Mouse (Mus musculus): ENCODE measurements around the gene Gm49450. TPM values are rescaled to one million over a fixed set of nuclear protein-coding genes. Genes with fewer than 3 reads are reported as not detected.

Gene Gm49450
- total and polyA plus RNA-seq, 2 experiments from 2014 or later = 1,797 TPM; not detected in 1

DNA sequence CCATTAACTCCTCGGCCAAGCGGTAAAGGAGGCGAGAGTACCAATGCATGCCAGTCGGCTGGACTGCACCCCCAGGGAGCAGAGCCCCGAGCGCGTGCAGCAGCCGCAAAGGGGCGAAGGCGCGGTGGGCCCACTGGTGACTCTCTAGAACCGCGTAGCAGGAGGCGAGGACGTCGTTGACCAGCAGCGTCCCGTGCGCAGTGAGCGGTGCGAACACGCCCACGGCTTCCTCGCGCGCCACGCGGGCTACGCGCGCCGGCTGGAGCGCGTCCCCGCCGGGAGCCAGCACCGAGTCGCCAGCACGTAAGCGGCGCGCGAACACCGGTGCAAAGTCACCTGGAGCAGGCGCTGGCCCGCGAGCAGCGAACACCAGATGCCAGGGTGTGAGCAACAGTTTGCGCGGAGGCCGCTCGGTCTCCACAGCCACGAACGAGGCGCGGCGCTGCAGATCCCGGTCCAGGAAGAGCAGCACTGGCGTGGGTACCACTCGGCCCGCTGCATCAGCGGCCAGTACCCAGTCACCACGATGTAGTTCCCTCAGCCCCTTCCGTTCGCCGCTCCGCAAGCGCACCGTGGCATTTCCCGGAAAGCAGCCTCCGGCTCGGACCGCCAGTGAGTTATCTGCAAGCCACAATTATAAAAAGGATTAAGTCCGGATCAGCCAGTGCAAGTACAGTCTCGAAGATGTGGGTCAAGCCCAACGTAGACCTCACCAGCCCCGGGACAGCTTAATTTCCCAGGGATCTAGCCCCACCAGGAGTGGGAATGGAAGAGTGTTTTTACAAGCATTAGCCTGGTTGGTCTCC lies 59.2 kb downstream of the Gm49450 start, which contains the start of gene Rhebl1:
Gene Rhebl1, minus strand, starts transcription at position 601 of the 806 bp plus-strand sequence.
- H3K4me1 ChIP-seq (ENCODE audit: insufficient read depth, low read length) = peaks cover 25% of the 10 kb centered on the region
- under 1% methylated on average over 72 of the region's 77 CpGs for WGBS
- H3K4me3 ChIP-seq (ENCODE audit: low read depth, low read length) = peak within 1 kb of the TSS; percentile 53
- TF ChIP-seq CTCF (IDR thresholded peaks at IDR 0.05) = no peak
- DNase-seq (ENCODE audit: low spot score) = no peak
- peak within 1 kb of the TSS; percentile 98 for H3K4me2 ChIP-seq (ENCODE audit: low read depth, low read length, poor library complexity, severe bottlenecking)
- no peak; the same call in 1 of the 2 replicates for ATAC-seq (ENCODE audit: low FRiP score)
- no peak within 1 kb of the TSS for H3K27ac ChIP-seq (ENCODE audit: low read depth, low read length)
- H3K9me3 ChIP-seq (ENCODE audit: low read length) = no peaks in the 10 kb centered on the region
- peaks cover 51% of the 10 kb centered on the region for H3K27me3 ChIP-seq (ENCODE audit: insufficient read depth, low read length)
- peak within 1 kb of the TSS; percentile 42; the same call in 1 of the 2 replicates for H3K9ac ChIP-seq (replicated peaks; ENCODE audit: low read length, poor library complexity, severe bottlenecking)
- H3K36me3 ChIP-seq (ENCODE audit: insufficient read depth, low read length) = no peaks in the 10 kb centered on the region

DNA sequence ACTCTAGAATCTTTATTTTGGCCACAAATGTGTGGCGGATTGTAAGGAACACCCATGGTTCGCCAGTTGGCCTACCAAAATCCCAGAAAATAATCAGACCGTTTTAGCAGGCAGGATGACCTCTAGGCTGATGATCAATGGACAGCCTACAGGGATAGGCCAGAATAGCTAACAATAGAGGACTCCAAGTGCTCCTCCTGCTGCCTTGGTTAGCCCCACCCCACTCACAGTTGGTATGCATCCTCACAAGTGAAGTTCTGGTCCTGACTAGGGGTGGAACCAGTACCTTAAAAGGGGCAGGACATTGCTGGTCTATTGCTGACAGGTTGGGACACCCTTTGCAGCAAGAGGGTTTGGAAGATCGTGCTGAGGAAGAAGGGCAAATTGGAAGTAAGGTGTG lies 60.3 kb downstream of the Gm49450 start:
- ATAC-seq (ENCODE audit: low FRiP score) (no peak), DNase-seq (ENCODE audit: low spot score) (no peak)
- Histone ChIP-seq H3K4me3 (ENCODE audit: low read depth, low read length) (no peak overlapping the region), H3K4me2 (ENCODE audit: low read depth, low read length, poor library complexity, severe bottlenecking) (no peak overlapping the region), H3K4me1 (ENCODE audit: insufficient read depth, low read length) (peaks cover 22% of the 10 kb centered on the region), H3K9me3 (ENCODE audit: low read length) (no peaks in the 10 kb centered on the region), H3K27me3 (ENCODE audit: insufficient read depth, low read length) (peaks cover 43% of the 10 kb centered on the region), H3K9ac (replicated peaks; ENCODE audit: low read length, poor library complexity, severe bottlenecking) (no peak overlapping the region), H3K27ac (ENCODE audit: low read depth, low read length) (no peak overlapping the region), H3K36me3 (ENCODE audit: insufficient read depth, low read length) (no peaks in the 10 kb centered on the region)
- 44% methylated on average over 4 of the region's 4 CpGs for WGBS
- TF ChIP-seq CTCF (IDR thresholded peaks at IDR 0.05) = no peak

DNA sequence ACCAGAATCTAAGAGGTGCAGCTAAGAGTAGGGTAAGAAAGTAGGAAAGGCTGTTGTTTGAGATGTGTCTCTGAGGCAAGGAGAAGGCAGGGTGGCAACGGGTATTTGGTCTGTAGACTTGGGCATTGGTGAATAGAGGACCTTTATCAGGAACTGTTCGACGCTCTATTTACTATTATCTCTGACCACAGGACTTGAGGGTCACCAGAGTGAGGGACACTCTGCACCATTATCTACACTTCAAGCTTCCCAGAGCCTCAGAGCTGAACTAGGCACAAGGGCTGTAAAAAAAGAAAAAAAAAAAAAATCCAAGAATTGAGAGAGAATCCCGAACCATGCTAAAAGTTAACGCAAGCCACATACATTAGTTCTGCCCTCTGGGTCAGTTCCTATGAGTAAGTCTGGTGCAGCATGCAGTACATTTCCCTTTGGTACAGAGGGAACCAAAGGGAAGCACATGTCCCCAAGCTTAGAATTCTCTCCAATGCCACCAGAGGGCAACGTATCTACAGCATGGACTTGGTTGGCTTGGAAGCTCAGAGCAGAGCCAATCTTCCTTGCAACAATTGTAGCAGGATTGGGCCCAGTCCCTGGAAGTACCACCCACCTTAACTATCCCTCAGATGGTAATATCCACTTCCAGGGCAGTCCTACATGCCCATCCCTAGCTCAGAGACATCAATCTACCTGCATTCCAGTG lies 61.3 kb downstream of the Gm49450 start:
- no peaks in the 10 kb centered on the region for H3K36me3 ChIP-seq (ENCODE audit: insufficient read depth, low read length)
- 46% methylated on average over 6 of the region's 6 CpGs for WGBS
- no peak overlapping the region for H3K4me2 ChIP-seq (ENCODE audit: low read depth, low read length, poor library complexity, severe bottlenecking)
- no peaks in the 10 kb centered on the region for H3K9me3 ChIP-seq (ENCODE audit: low read length)
- peaks cover 33% of the 10 kb centered on the region for H3K27me3 ChIP-seq (ENCODE audit: insufficient read depth, low read length)
- H3K9ac ChIP-seq (replicated peaks; ENCODE audit: low read length, poor library complexity, severe bottlenecking) = no peak overlapping the region
- no peak overlapping the region for H3K4me3 ChIP-seq (ENCODE audit: low read depth, low read length)
- ATAC-seq (ENCODE audit: low FRiP score) (no peak), DNase-seq (ENCODE audit: low spot score) (peak; percentile 92)
- H3K27ac ChIP-seq (ENCODE audit: low read depth, low read length) = no peak overlapping the region
- H3K4me1 ChIP-seq (ENCODE audit: insufficient read depth, low read length) = peaks cover 19% of the 10 kb centered on the region; the same call in 1 of the 2 replicates
- TF ChIP-seq CTCF (IDR thresholded peaks at IDR 0.05) = peak; percentile 95

DNA sequence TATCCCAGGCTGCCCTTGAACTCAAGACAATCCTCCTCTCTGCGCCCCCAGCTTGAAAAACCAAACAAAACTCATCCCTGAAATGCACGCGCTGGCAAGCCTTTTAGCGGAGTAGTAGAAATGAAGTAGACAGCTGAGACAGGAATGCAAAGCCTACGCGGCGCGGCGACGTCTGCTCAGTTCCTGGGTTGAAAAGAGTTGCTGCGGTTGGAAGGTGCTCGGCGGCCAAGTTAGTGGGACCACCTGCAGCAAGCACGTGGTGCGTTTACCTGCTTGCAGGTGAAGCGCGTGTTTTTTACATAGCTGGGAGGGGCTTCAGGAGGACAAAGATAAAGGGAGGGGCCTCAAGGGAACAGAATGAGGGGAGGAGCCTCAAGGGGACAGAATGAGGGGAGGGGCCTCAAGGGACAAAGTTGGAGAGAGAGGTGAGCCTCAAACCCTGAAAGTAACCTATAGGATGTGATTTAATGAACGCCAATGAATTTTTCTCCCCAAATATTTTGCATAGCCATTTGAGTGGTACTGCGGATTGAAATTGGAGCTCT lies 62.1 kb downstream of the Gm49450 start:
- no peaks in the 10 kb centered on the region for H3K36me3 ChIP-seq (ENCODE audit: insufficient read depth, low read length)
- 11% methylated on average over 19 of the region's 19 CpGs for WGBS
- DNase-seq (ENCODE audit: low spot score) (no peak), ATAC-seq (ENCODE audit: low FRiP score) (no peak)
- no peak overlapping the region for H3K4me3 ChIP-seq (ENCODE audit: low read depth, low read length)
- no peak overlapping the region for H3K27ac ChIP-seq (ENCODE audit: low read depth, low read length)
- peaks cover 19% of the 10 kb centered on the region; the same call in 1 of the 2 replicates for H3K4me1 ChIP-seq (ENCODE audit: insufficient read depth, low read length)
- no peaks in the 10 kb centered on the region for H3K9me3 ChIP-seq (ENCODE audit: low read length)
- no peak overlapping the region for H3K9ac ChIP-seq (replicated peaks; ENCODE audit: low read length, poor library complexity, severe bottlenecking)
- TF ChIP-seq CTCF (IDR thresholded peaks at IDR 0.05) = no peak
- H3K27me3 ChIP-seq (ENCODE audit: insufficient read depth, low read length) = peaks cover 25% of the 10 kb centered on the region
- no peak overlapping the region for H3K4me2 ChIP-seq (ENCODE audit: low read depth, low read length, poor library complexity, severe bottlenecking)

DNA sequence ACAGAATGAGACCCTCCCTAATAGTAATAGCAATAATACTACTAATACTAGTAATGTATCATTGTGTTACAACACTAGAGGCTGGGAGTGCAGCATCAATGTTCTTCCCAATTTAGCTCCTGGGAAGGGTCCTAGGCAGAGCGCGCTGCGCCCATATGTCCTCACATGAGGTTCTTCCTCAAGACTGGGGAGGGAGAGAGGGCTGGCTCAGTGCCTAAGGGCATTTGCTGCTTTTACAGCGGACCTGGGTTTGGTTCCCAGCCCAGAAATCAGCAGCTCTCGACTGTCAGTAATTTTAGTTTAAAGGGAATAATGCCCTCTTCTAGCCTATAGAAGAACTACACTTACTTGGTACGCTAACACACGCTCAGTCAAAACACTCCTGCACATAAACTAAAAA lies 65.8 kb downstream of the Gm49450 start:
- Histone ChIP-seq H3K9ac (replicated peaks; ENCODE audit: low read length, poor library complexity, severe bottlenecking) (no peak overlapping the region), H3K4me3 (ENCODE audit: low read depth, low read length) (no peak overlapping the region), H3K9me3 (ENCODE audit: low read length) (no peaks in the 10 kb centered on the region), H3K36me3 (ENCODE audit: insufficient read depth, low read length) (no peaks in the 10 kb centered on the region), H3K27ac (ENCODE audit: low read depth, low read length) (no peak overlapping the region), H3K4me1 (ENCODE audit: insufficient read depth, low read length) (no peaks in the 10 kb centered on the region), H3K27me3 (ENCODE audit: insufficient read depth, low read length) (no peaks in the 10 kb centered on the region), H3K4me2 (ENCODE audit: low read depth, low read length, poor library complexity, severe bottlenecking) (no peak overlapping the region)
- DNase-seq (ENCODE audit: low spot score) (no peak), ATAC-seq (ENCODE audit: low FRiP score) (no peak)
- WGBS = 85% methylated on average over 7 of the region's 7 CpGs
- no peak for TF ChIP-seq CTCF (IDR thresholded peaks at IDR 0.05)
